Comparison of ENCODE assay signal across 25 mouse cellular contexts in genomic region chr3:153825197-153825596, GRCm38 (mm10). TPM values are rescaled to one million over a fixed set of nuclear protein-coding genes. Genes with fewer than 3 reads are reported as not detected.
DNase-seq lines count a peak whose midpoint lies in the region; ATAC-seq and TF ChIP-seq lines count a peak whose summit lies in the region.
"Had no signal": no experiment of that assay in that cellular context is flagged by ENCODE, and none has a peak within 500 bp of the region (broad histone marks: within the 10 kb centered on the region; RNA-seq: fewer than 3 reads in every experiment).

No protein-coding gene starts in this region.

- no peak overlapping the region for H3K4me2 ChIP-seq in intestine, embryonic 15.5 days (replicated peaks)
- no peak overlapping the region for H3K4me2 ChIP-seq in intestine, postnatal 0 days (replicated peaks; ENCODE audit: low read depth)
- no peak overlapping the region for H3K4me2 ChIP-seq in intestine, embryonic 16.5 days (ENCODE audit: low read depth, low read length)

- peaks cover 4% of the 10 kb centered on the region for H3K4me1 ChIP-seq in intestine, embryonic 15.5 days (replicated peaks)
- H3K4me1 ChIP-seq in intestine, postnatal 0 days (replicated peaks; ENCODE audit: control insufficient read depth, insufficient read depth, low read length), result no peaks in the 10 kb centered on the region
- 0 out of 2 replicates have a peak, but pooled peaks cover 3% of the 10 kb centered on the region for H3K4me1 ChIP-seq in intestine, embryonic 16.5 days (ENCODE audit: control insufficient read depth, insufficient read depth, low read length)

- H3K4me3 ChIP-seq in intestine, embryonic 15.5 days (replicated peaks), result no peak overlapping the region
- H3K4me3 ChIP-seq in intestine, postnatal 0 days (ENCODE audit: low read depth, low read length), result no peak overlapping the region
- H3K4me3 ChIP-seq in intestine, embryonic 16.5 days (ENCODE audit: low read length), result no peak overlapping the region

- DNase-seq in kidney, adult 8-10 months, result no peak
- no peak for DNase-seq in yolk sac, embryonic 10.5 days (ENCODE audit: low spot score)
- no peak for DNase-seq in left cerebral cortex, adult 18-20 months (ENCODE audit: low spot score in 2 of 2)
- DNase-seq: adrenal gland, adult 2 months; adrenal gland, adult 8-10 months; adrenal gland, postnatal 10 days; adrenal gland, postnatal 14 days; adrenal gland, postnatal 25 days; adrenal gland, postnatal 36 days; B cell, adult 2 months; cerebellum, adult 11 months; cerebellum, adult 11-12 months had no signal

- no peak overlapping the region for H3K9ac ChIP-seq in intestine, embryonic 15.5 days
- no peak overlapping the region for H3K9ac ChIP-seq in intestine, postnatal 0 days (ENCODE audit: low read depth, low read length)
- no peak overlapping the region for H3K9ac ChIP-seq in intestine, embryonic 16.5 days (ENCODE audit: low read depth, low read length)

- ATAC-seq in intestine, embryonic 15.5 days, result peak; percentile 63
- no peak for ATAC-seq in intestine, postnatal 0 days
- ATAC-seq in granulocyte monocyte progenitor cell, adult 5-6 weeks (replicated peaks; ENCODE audit: poor library complexity, severe bottlenecking), result peak; percentile 40
- peak; percentile 62 for ATAC-seq in intestine, embryonic 16.5 days
- 0 out of 2 replicates have a peak, but pooled peaks have one; percentile 30 for ATAC-seq in megakaryocyte progenitor cell, adult 5-6 weeks (replicated peaks; ENCODE audit: poor library complexity)
- ATAC-seq: activated CD4-positive, CD25-positive, alpha-beta regulatory T cell, adult 4 months; CD4-positive, CD25-positive, alpha-beta regulatory T cell, adult 4 months; Patski had no signal

- no peaks in the 10 kb centered on the region for H3K27me3 ChIP-seq in intestine, embryonic 15.5 days (replicated peaks)
- H3K27me3 ChIP-seq in intestine, postnatal 0 days (replicated peaks; ENCODE audit: control insufficient read depth, insufficient read depth, low read length), result no peaks in the 10 kb centered on the region
- no peaks in the 10 kb centered on the region for H3K27me3 ChIP-seq in intestine, embryonic 16.5 days (replicated peaks; ENCODE audit: control insufficient read depth, insufficient read depth, low read length)
- H3K27me3 ChIP-seq: CH12.LX, Patski had no signal

- WGBS in intestine, embryonic 15.5 days, result 83% methylated on average over 10 of the region's 10 CpGs
- 63% methylated on average over 10 of the region's 10 CpGs for WGBS in intestine, postnatal 0 days
- WGBS in intestine, embryonic 16.5 days, result 79% methylated on average over 10 of the region's 10 CpGs

- no peak for TF ChIP-seq CTCF in intestine, postnatal 0 days (IDR thresholded peaks at IDR 0.05; ENCODE audit: low read depth)

- H3K9me3 ChIP-seq in intestine, embryonic 15.5 days, result no peaks in the 10 kb centered on the region
- no peaks in the 10 kb centered on the region for H3K9me3 ChIP-seq in intestine, postnatal 0 days (ENCODE audit: control insufficient read depth)
- no peaks in the 10 kb centered on the region for H3K9me3 ChIP-seq in intestine, embryonic 16.5 days (ENCODE audit: control insufficient read depth, low read length)
- H3K9me3 ChIP-seq: G1E had no signal

- H3K27ac ChIP-seq in intestine, embryonic 15.5 days, result no peak overlapping the region
- no peak overlapping the region for H3K27ac ChIP-seq in intestine, postnatal 0 days (ENCODE audit: low read depth, low read length)
- H3K27ac ChIP-seq in intestine, embryonic 16.5 days (ENCODE audit: low read length), result no peak overlapping the region

- H3K36me3 ChIP-seq in intestine, embryonic 15.5 days, result no peaks in the 10 kb centered on the region
- no peaks in the 10 kb centered on the region for H3K36me3 ChIP-seq in intestine, postnatal 0 days (ENCODE audit: control insufficient read depth, insufficient read depth)
- H3K36me3 ChIP-seq in intestine, embryonic 16.5 days (ENCODE audit: control insufficient read depth, insufficient read depth, low read length), result no peaks in the 10 kb centered on the region
- H3K36me3 ChIP-seq: G1E had no signal

RNA-seq across cellular contexts. Expression of gene Asb17, which starts 18.8 kb away (rescaled TPM):
- polyA plus RNA-seq in intestine, embryonic 15.5 days (2015; fragmentation: Nextera tagmentation; extraction: Ambion mirVana), result 0.09 TPM in 1 of 2 replicates, not detected in the other
- polyA plus RNA-seq in intestine, postnatal 0 days (2015; fragmentation: Nextera tagmentation; extraction: Ambion mirVana), result not detected in 2 replicates
- total RNA-seq in granulocyte monocyte progenitor cell, adult 5-6 weeks (2014; fragmentation: Nextera tagmentation), result not detected in 2 replicates
- total RNA-seq in granulocyte monocyte progenitor cell, adult 5-6 weeks (2017), result not detected in 2 replicates
- 0.05 TPM in 1 of 2 replicates, not detected in the other for polyA plus RNA-seq in intestine, embryonic 16.5 days (2015; fragmentation: Nextera tagmentation; extraction: Ambion mirVana)
- total RNA-seq in megakaryocyte progenitor cell, adult 5-6 weeks (2015), result 0.51 and 0.64 TPM in 2 replicates
- 1.2 and 1.8 TPM in 2 replicates for total RNA-seq in megakaryocyte progenitor cell, adult 5-6 weeks (2017)
- not detected for total RNA-seq in left cerebral cortex, adult 18-20 months (2021)
- total RNA-seq: adrenal gland, adult 18-20 months; adrenal gland, adult 2 months; adrenal gland, adult 8-10 months; adrenal gland, postnatal 10 days; adrenal gland, postnatal 14 days; adrenal gland, postnatal 25 days; adrenal gland, postnatal 36 days; adrenal gland, postnatal 4 days; ES-E14 had no signal
- polyA plus RNA-seq: adrenal gland, adult 2 months; CD4-positive, CD25-positive, alpha-beta regulatory T cell, adult 4 months had no signal
